Mouse (Mus musculus): ENCODE data around the gene Gtf2a2. TPM values are rescaled to one million over a fixed set of nuclear protein-coding genes. Genes with fewer than 3 reads are reported as not detected.

Gene Gtf2a2
- total and polyA plus RNA-seq, 3 experiments, result 74.9 to 75.8 TPM; not detected in 1

GRCm38 (mm10) chr9:70062012-70062411 is 49.7 kb downstream of the Gtf2a2 start:
- Histone ChIP-seq H3K79me2 (ENCODE audit: control insufficient read depth, insufficient read depth, low read length, poor library complexity) (no peaks in the 10 kb centered on the region), H3K27me3 (ENCODE audit: control insufficient read depth in 1 of 2, insufficient read depth in 2 of 2, low read length in 2 of 2) (no peaks in the 10 kb centered on the region), H3K36me3 (ENCODE audit: control insufficient read depth in 1 of 2, insufficient read depth in 2 of 2, low read length in 2 of 2) (no peaks in the 10 kb centered on the region), H3K9me3 (replicated peaks; ENCODE audit: insufficient read depth, low read length) (no peaks in the 10 kb centered on the region), H3K9ac (ENCODE audit: control insufficient read depth, low read depth, low read length, poor library complexity, severe bottlenecking) (no peak overlapping the region), H3K27ac (ENCODE audit: control insufficient read depth, low read depth, low read length) (no peak overlapping the region), H3K4me1 (ENCODE audit: control insufficient read depth in 1 of 2, insufficient read depth in 2 of 2, low read length in 2 of 2) (no peaks in the 10 kb centered on the region), H3K4me3 (ENCODE audit: control insufficient read depth in 1 of 2, insufficient read depth in 1 of 2, low read depth in 2 of 2, low read length in 2 of 2) (no peak overlapping the region)
- TF ChIP-seq ETS1 (IDR thresholded peaks at IDR 0.05; ENCODE audit: low read depth, low read length) (no peak), USF1 (IDR thresholded peaks at IDR 0.05; ENCODE audit: low read depth, low read length) (no peak), TAL1 (IDR thresholded peaks at IDR 0.05; ENCODE audit: low read length) (no peak), RCOR1 (IDR thresholded peaks at IDR 0.05; ENCODE audit: low read depth, low read length) (no peak), CTCF (IDR thresholded peaks at IDR 0.05 in 2 of 3, conservative IDR thresholded peaks at IDR 0.05 in 1 of 3; ENCODE audit: control insufficient read depth in 1 of 3, insufficient read depth in 1 of 3, low read depth in 2 of 3, low read length in 3 of 3, poor library complexity in 1 of 3, severe bottlenecking in 1 of 3) (no peak), USF2 (IDR thresholded peaks at IDR 0.05; ENCODE audit: borderline replicate concordance in 1 of 2, insufficient read depth in 1 of 2, low read depth in 1 of 2, low read length in 2 of 2) (no peak), POLR2A (IDR thresholded peaks at IDR 0.05; ENCODE audit: control insufficient read depth in 1 of 2, insufficient read depth in 1 of 2, low read depth in 1 of 2, low read length in 2 of 2, poor library complexity in 1 of 2) (no peak), EP300 (IDR thresholded peaks at IDR 0.05; ENCODE audit: low read depth in 1 of 2, low read length in 2 of 2) (no peak), ZKSCAN1 (IDR thresholded peaks at IDR 0.05; ENCODE audit: low read depth, low read length) (no peak), MYB (IDR thresholded peaks at IDR 0.05; ENCODE audit: low read depth, low read length) (no peak), ZC3H11A (IDR thresholded peaks at IDR 0.05; ENCODE audit: low read depth, low read length) (no peak), RAD21 (IDR thresholded peaks at IDR 0.05; ENCODE audit: low read depth, low read length) (no peak), NRF1 (IDR thresholded peaks at IDR 0.05; ENCODE audit: insufficient read depth, low read depth, low read length, poor library complexity, severe bottlenecking) (no peak), MAFK (IDR thresholded peaks at IDR 0.05; ENCODE audit: borderline replicate concordance, low read depth, low read length) (no peak), SIN3A (IDR thresholded peaks at IDR 0.05; ENCODE audit: low read length) (no peak), MAZ (IDR thresholded peaks at IDR 0.05; ENCODE audit: low read depth, low read length) (no peak), NELFE (IDR thresholded peaks at IDR 0.05; ENCODE audit: low read depth, low read length) (no peak), JUND (IDR thresholded peaks at IDR 0.05; ENCODE audit: low read depth, low read length) (no peak), POLR2AphosphoS5 (IDR thresholded peaks at IDR 0.05; ENCODE audit: borderline replicate concordance, low read depth, low read length) (no peak)
- no peak for DNase-seq (ENCODE audit: low read depth, low spot score)

DNA sequence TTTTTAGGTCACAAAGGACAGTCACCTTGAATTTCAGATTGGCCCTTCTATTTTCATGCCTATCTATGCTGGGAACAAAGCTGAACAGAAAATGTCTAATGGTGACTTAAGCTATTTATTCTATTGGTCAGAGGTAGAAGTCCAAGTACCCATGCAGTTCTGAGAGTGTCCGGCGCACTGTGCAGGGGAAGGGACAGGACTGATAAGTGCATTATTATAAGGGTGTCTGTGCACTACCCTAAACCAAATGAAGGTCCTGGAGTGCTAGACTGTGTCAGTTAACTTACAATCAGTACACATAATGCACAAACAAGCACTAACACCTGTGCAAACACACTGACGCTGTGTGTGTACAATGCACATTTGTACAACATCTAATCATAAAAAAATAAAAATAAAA is 55.1 kb downstream of the Gtf2a2 start:
- Histone ChIP-seq H3K4me1 (ENCODE audit: control insufficient read depth in 1 of 2, insufficient read depth in 2 of 2, low read length in 2 of 2) (no peaks in the 10 kb centered on the region), H3K27ac (ENCODE audit: control insufficient read depth, low read depth, low read length) (no peak overlapping the region), H3K36me3 (ENCODE audit: control insufficient read depth in 1 of 2, insufficient read depth in 2 of 2, low read length in 2 of 2) (no peaks in the 10 kb centered on the region), H3K4me3 (ENCODE audit: control insufficient read depth in 1 of 2, insufficient read depth in 1 of 2, low read depth in 2 of 2, low read length in 2 of 2) (no peak overlapping the region), H3K9ac (ENCODE audit: control insufficient read depth, low read depth, low read length, poor library complexity, severe bottlenecking) (no peak overlapping the region), H3K9me3 (replicated peaks; ENCODE audit: insufficient read depth, low read length) (no peaks in the 10 kb centered on the region), H3K27me3 (ENCODE audit: control insufficient read depth in 1 of 2, insufficient read depth in 2 of 2, low read length in 2 of 2) (no peaks in the 10 kb centered on the region), H3K79me2 (ENCODE audit: control insufficient read depth, insufficient read depth, low read length, poor library complexity) (no peaks in the 10 kb centered on the region)
- TF ChIP-seq POLR2AphosphoS5 (IDR thresholded peaks at IDR 0.05; ENCODE audit: borderline replicate concordance, low read depth, low read length), result no peak
- no peak for TF ChIP-seq CHD2 (IDR thresholded peaks at IDR 0.05; ENCODE audit: low read length)
- no peak for TF ChIP-seq SIN3A (IDR thresholded peaks at IDR 0.05; ENCODE audit: low read length)
- no peak for DNase-seq (ENCODE audit: low read depth, low spot score)
